Mouse (Mus musculus): ENCODE results near the gene Gm6890.
"Not testable (repeated sequence)": the region's sequence is repeated elsewhere in the genome, so short reads cannot be mapped to it uniquely, and the experiment has no call there.

Gene Gm6890

DNA sequence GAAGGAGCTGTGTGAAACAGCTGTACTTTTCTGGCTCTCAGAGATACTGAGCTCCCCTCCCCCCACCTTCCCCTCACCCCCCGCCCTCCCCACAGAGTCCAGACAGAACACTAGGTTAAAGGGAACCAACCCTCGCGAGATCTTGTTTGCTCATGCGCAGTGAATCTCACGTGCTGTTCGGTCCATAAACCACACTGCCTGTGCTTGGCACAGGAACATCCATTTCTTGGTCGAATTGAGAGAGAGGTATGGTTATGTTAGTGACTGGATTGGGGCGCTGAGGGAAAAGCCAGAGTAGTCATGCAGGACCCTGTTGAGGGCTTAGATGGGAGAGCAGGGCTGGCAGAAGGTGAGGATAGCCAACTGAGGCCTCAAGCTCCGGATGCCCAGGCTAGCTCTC is at the start of gene Gm6890:
Gene Gm6890 (plus strand): TSS at position 301 of the 400 bp plus-strand sequence.
- DNase-seq (ENCODE audit: low read depth, low spot score) = not testable (repeated sequence)

DNA sequence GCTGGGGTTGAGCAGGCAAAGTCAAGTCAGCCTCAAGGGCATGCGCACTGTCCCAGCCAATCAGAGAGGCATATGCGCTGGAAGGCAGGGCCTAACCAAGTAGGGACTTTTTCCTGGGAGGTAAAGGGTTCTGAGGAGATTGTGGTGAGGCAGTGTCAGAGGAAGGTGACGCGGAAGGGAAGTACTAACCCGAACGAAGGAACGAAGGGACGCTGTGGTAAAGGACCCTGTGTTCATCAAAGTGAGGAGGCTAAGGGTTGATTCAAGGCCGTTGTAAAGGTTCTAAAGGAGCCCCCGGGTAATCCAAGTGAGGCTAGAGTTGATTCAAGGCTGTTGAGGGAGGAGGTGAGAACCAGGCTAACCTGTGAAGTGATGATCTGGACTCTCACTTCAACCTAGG is 14.5 kb upstream of the Gm6890 start:
- not testable (repeated sequence) for DNase-seq (ENCODE audit: low read depth, low spot score)

DNA sequence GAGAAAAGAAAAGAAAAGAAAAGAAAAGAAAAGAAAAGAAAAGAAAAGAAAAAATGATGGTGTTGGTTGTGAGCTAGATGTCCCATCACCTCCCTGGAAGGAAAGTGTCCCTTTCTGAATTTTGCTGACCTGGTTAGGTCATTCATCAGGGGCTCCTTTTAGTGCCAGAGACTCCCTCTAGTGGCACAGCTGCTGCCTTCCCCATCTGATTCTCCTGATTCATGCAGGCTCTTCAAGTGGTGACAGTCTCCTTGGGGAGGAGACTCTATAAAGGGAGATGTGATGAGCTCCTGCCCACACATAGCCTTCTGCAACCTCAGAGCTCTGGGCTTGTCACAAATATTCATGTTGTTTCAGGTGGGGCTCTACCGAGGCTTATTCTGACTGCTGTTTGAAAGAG is 30.0 kb downstream of the Gm6890 start:
- not testable (repeated sequence) for DNase-seq (ENCODE audit: low read depth, low spot score)

All from WW6 (cell line).